Mouse (Mus musculus) MEL (cell line): ENCODE measurements around the gene Kcnq4.

Experiments
- HCFC1 ChIP-seq: IDR thresholded peaks from 2 replicates; pipeline ENCODE4 v1.6.1; 2012; ENCODE audit warnings: low read depth, mild to moderate bottlenecking, inconsistent platforms, low read length, improper control_type of control experiment, moderate library complexity
- RCOR1 ChIP-seq: IDR thresholded peaks from 2 replicates; pipeline ENCODE4 v1.6.1; 2012; ENCODE audit warnings: low read depth, mild to moderate bottlenecking, inconsistent platforms, low read length, improper control_type of control experiment
- TCF12 ChIP-seq: IDR thresholded peaks from 2 replicates; pipeline ENCODE4 v1.6.1; 2014; ENCODE audit warnings: low read depth, mild to moderate bottlenecking, inconsistent platforms, low read length, improper control_type of control experiment, moderate library complexity

GRCm38 (mm10) chr4:120796687-120797086 lies 48.3 kb upstream of the Kcnq4 start:
- TF ChIP-seq HCFC1 (no peak), TCF12 (no peak), RCOR1 (no peak)
